Mouse (Mus musculus) left cerebral cortex, postnatal 14 days (tissue): Measurements from ENCODE around the gene Chst11. TPM values are rescaled to one million over a fixed set of nuclear protein-coding genes. Genes with fewer than 3 reads are reported as not detected.

Source experiments
- DNase-seq, 2 experiments: peaks; one replicate each; pipeline ENCODE4 v3.0.0; 2021 to 2022; ENCODE audit warnings: low spot score in 2 of 2, mixed read lengths in 1 of 2
- intact Hi-C: fragments of 180-260 bp; cut with DNase I; formaldehyde crosslinking; loops from one replicate; pipeline ENCODE4 v1.15.1; 2025
- total RNA-seq, 2 experiments: library from RNA; stranded (reverse); gene quantifications; 2 replicates each; pipeline ENCODE4 v1.2.3; 2021

Chst11 gene
- total RNA-seq, 2 experiments from 2014 or later = 29.8 to 33.1 TPM

DNA sequence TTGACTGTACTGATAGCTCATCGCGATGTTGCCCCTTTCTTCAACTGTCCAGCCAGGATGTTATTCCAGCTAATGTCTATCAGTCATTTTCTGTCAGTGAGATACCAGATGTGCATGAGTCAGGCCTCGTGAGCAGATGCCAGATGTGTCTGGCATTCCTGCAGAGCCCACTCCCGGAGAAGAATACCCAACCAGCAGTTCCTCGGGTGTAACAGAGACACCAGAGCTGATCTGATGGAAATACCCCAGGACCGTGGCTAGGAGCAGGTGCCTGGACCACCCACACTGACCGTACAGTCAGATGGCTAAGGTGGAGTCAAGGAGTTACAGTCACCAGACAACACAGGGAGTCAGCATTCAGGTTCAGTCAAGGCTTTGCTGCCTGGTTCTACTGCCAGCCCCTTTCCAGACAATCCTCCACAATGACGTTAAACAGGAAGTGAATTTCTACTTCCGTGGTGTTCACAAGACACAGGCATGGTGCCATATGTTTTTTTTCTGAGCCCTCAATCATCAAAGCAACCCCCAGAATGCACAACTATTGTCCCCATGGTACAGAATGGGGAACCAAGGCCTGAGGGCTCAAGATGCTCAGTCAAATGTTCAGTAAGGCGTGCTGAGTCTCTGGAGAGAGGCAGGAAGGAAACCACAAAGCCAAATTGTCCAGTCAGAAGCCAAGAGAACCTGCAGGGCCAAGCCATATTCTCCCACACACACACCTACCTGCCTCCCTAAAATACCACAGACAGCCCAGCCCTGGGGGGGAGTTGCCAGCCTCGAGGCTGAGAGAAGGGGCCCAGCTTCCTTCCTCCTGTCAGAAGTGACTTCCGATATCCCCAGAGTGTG lies 198.6 kb downstream of the Chst11 start:
- DNase-seq = no peak
- intact Hi-C loops = loop anchor here (5.0 kb wide), 1 partner anchor 197 kb away; the partner anchor contains the start of gene Chst11

DNA sequence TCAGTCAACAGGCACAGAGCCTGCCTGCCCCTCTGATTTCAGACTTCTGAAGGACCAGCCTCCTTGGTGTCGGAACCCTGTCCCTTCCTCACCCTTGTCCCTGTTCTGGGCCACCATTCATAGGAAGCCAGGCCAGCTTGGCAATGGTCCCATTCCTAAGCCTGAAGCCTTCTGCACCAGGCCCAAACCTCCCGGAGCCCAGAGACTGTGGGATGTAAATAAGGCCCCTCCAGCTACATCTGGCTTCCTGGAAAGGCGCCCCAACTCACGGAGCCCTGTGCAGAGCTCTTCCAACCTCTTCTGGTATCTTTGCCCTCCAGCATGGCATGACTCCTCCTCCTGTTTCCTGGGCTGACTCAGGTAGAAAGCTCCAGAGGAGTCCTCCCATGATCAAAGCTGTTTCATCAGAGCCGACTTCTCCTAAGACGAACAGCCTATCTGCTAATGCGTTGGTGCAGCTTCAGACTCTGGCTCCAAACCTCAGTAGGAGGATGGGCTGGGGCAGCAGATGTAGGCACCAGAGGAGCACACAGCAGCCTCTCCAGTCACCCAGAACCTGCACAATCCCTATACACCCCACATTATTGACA lies 199.3 kb downstream of the Chst11 start:
- intact Hi-C loops = loop anchor here (5.0 kb wide), 1 partner anchor 197 kb away; the partner anchor contains the start of gene Chst11
- DNase-seq = peak in 1 of 2 experiments; percentile 50

DNA sequence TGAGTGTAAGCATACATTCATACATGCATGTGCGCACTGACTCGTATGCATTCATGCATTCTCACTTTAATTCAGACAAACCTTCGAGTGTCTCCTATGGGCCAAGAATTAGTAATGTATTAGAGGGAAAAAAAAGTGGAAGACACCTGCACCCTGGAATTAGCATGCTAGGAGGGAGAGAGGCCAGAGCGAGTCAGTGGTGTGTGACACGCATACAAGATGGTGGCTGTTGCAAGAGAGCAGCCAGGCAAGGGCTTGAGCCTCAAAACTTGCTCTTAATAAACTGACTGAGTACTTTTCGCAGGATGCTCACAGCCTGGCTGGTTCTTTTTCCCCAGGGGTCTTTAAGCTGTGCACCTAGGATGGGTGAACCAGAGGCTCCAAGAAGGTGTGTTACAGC lies 199.8 kb downstream of the Chst11 start:
- no peak for DNase-seq
- intact Hi-C loops = no loop called here

DNA sequence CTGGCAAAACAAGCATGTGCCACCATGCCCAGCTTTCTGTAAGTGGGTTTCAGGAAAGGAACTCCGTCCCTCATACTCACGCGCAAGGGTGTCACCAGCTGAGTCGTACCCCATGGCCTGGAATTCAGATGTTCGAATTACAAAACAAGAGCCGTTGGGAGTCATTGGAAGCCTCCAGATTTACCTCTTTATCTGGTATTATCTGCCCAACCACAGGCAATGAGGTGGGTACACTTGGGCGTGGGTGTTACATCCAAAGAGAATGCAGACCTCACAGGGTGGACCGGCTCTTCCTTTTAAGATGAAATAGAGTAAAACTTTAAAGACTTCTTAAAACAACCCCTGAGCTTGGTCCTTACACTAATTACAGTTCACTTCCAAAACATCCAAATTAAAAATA lies 200.9 kb downstream of the Chst11 start:
- no peak for DNase-seq
- intact Hi-C loops = no loop called here

DNA sequence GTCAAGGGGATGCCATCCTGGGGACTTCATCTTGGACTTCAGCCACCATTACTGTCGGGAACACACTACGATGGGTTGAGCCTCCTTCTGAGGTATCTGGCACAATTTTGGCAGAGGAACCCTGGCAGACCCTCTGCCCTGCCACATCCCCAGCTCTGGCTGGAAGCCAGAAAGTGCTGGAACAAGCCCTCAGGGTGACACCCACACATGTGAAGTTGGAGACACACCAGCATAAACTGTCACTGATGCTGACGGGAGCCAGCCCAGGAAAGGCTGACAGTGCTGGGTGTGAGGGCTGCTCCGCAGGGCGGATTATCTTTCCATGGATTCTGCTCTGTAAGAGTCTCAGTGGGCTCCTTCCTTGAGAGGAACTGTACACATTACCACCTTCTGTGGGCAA lies 201.7 kb downstream of the Chst11 start:
- intact Hi-C loops = no loop called here
- DNase-seq = peak in 1 of 2 experiments; percentile 24

- intact Hi-C loops = no loop called here
- DNase-seq = no peak
Observed at GRCm38 (mm10) chr10:83189071-83189470, 203.8 kb downstream of the Chst11 start.

DNA sequence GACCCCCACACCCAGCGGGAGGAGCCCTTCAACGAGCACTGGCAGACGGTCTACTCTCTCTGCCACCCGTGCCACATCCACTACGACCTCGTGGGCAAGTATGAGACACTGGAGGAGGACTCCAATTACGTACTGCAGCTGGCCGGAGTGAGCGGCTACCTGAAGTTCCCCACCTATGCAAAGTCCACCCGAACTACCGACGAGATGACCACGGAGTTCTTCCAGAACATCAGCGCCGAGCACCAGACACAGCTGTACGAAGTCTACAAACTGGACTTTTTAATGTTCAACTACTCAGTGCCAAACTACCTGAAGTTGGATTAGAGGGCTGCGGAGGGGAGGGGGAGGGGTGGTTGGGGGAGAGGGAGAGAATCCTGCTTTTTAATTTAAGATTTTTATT lies 206.2 kb downstream of the Chst11 start:
- no peak for DNase-seq
- intact Hi-C loops = no loop called here

DNA sequence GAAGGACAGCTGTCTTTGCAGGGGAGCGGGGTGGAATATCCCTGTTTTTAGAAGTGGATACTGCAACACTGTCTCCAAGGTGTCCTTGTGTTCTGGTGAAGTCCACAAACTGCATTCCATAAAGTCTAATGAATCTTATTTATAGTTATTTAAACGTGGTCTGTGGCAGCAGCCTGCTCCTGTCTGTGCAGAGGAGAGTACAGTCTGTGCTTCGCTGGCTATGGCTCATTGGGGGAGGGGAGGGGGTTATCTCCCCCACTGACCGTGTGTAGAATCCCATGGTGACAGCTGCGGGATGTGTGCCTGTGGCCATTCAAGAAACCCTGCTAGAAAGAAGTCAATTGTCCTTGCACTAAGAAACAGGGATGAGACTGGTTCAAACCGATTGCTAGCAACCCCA lies 206.7 kb downstream of the Chst11 start:
- DNase-seq = no peak
- intact Hi-C loops = no loop called here

DNA sequence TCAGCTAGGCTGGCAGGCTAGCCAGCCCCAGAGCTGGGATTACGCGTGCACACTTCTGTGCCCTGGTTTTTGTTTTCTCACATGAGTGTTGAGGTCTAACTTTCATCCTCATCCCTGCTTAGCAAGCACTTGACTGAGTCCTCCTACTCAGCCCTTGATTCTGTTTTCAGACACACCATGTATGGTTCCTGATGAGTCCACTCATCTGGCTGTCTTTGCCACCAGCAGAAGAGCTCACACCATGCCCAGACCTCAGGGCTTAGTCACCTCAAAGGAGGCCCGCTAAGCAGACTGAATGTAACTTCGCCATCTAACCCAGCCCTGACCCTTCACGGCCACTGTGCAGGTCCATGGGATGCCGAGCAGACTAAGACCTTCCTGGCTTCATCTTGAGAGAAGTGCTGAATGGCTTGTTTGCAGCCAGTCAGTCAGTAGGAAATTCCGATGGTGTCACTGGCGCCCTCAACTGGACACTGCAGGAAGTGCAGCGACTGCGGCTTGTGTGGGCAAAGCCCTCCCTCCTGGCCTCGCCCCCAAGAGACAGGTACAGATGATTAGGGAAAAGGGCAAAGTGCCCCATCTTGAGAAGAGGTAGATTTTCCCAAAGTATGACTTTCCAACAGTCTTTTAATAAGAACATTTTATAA lies 212.5 kb downstream of the Chst11 start:
- peak; percentile 83 to 88 for DNase-seq
- intact Hi-C loops = loop anchor here (5.0 kb wide), 3 partner anchors 91 to 286 kb away; partner anchors contain the start of gene Chst11

GRCm38 (mm10) chr10:83198692-83199091 lies 213.4 kb downstream of the Chst11 start:
- no peak for DNase-seq
- intact Hi-C loops = loop anchor here (5.0 kb wide), 3 partner anchors 91 to 286 kb away; partner anchors contain the start of gene Chst11

DNA sequence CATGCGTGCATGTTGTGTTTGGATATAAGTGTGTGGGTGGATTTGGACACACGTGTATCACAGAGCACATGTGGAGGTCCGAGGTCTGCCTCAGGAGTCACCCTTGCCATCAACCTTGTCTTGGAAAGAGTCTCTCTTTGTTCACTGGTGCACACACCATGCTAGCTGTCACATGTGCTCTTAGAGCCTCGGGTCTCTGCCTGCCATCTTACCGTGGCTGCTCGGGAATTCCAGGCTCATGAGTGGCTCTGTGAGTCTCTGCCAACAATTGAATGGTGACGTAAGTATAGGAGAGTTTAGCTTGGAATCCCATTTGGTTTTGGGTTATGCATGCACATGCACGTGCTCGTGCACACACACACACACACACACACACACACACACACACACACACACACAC lies 214.0 kb downstream of the Chst11 start:
- no peak for DNase-seq
- intact Hi-C loops = loop anchor here (5.0 kb wide), 3 partner anchors 92 to 287 kb away; partner anchors contain the start of gene Chst11

DNA sequence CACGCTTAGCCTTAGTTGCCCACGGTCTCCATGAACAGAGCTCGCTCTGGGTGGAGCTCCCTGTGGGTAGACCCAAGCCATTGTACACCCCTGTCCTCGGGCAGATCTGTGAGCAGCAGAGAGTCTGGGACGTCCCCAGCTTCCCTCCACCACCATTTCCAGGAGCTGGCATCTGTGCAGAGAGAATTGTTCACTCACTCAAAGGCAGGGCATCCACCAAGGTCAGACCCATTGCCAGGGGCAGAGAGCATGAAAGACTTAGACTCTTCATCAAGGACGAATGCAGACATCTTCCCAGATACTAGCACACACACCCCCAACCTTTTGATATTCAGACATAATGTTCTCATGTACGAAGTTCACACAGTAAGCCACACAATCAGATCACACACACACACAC lies 216.2 kb downstream of the Chst11 start:
- intact Hi-C loops = no loop called here
- no peak for DNase-seq

DNA sequence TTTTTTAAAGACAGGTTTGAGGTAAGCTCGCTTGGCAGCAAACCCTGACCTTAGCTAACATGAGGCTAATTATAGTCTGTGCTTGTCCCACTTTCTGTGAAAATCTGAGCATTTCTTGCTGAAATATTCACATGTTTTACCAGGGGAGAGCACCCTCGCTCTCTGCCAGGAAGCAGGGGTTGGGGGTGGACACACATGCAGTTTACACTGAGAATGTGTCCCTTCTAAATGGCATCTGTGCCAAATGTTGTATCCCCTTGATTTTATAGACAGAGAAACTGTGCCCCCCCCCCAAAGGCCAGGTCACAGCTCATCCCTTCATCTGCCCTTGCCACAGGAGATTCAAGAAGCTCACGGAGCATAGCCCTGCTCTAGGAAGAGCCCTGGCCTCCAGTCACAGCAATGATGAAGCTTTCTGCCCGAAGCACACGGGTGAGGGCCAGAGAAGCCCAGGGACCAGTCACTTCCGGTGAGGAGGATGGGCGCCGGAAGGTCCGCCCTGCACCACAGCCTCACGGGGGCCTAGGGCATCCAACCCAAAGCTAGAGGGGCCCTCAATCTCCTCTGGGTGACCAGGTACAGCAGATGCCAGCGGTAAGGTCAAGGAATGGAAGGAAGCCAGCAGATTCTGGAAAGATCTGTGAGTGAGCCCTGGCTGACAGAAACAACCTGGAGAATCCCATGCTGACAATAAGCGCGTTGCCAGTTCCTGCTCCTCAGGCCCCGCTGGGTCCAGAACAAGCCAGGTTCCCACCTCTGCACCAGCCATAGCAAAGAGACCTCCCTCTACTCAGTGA lies 217.8 kb downstream of the Chst11 start:
- DNase-seq = peak in 1 of 2 experiments; percentile 33
- intact Hi-C loops = no loop called here

GRCm38 (mm10) chr10:83208436-83208835 lies 223.1 kb downstream of the Chst11 start:
- intact Hi-C loops = no loop called here
- DNase-seq = peak in 1 of 2 experiments; percentile 17

DNA sequence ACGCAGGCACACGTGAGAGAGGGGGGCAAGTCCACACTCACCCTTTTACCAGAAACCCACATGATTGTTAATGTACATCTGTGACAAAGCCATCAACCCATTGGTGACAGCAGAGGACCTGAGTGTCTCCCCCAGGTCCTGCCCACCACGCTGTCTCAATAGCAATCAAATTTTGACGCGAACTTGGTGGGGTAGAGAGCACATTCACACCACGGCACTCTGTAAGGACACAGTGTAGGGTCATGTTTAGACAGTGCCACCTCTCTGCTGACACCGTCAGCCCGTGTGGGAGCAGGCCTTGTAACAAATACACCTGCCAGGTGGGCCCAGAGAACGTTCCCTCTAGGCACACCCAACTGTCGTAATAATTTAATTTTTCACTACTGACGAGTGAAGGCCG lies 224.1 kb downstream of the Chst11 start:
- intact Hi-C loops = no loop called here
- no peak for DNase-seq

DNA sequence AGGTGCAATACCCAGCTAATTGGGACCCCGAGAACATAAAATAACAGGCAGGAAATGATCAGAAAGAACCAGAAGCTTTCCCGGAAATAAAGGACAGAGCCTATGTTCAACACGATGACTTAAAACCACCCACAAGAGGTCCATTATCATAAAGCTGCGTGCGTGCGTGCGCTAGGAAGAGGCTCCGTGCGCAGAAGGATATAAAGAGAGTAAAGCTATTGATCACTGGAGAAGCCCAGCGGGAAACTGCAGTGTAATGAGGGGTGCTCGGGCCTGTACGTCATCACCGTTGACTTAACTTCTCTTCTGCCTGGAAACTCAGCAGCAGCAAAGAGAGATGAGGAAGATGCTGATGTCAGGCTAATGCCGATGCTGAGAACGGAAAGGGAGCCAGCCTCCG lies 224.8 kb downstream of the Chst11 start:
- intact Hi-C loops = no loop called here
- DNase-seq = peak in 1 of 2 experiments; percentile 33

DNA sequence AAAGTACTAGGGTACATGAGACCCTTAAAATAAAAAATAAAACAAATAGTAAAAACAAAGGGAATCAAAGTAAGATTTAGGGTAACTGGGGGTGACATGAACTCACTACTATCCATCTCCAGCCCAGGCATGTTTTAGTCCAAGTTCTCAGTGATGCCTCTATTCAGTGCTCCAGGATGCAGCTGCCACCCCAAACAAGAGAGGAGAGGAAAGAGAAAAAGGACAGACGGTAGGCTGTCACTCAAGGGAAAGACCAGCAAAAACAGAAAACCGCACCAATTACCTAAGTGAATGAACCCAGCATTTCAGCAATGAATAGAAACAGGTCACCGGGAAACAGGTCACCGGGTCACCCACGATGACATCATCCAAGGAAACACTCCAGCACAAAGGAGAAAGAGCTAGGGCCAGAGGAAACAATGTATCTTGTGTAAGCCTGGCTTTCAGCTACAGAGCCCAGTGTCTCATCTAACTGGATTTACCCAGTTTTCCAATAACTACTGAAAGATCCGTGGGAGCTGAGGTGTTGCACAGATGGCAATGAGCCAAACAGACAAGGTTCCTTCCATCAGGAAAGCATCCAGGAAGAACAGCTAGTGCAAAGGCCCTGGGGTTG lies 225.8 kb downstream of the Chst11 start:
- DNase-seq = no peak
- intact Hi-C loops = no loop called here

DNA sequence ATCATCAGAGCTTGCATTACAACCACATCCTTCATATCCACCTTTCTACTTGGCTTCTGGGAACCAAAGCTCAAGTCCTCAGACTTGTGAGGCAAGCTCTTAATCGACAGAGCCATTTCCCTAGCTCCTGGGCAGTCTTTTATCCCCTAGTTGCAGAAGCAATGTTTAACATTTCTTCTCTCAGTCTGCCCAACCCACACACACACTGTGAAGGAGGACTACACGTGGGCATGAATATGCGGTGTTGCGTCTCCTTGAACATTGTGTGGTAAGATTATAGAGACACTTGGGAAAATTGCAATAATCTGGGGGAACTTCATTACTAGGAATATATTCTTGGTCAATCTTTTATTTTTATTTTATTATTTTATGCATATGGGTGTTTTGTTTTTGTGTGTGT lies 227.3 kb downstream of the Chst11 start:
- DNase-seq = peak in 1 of 2 experiments; percentile 31
- intact Hi-C loops = no loop called here

DNA sequence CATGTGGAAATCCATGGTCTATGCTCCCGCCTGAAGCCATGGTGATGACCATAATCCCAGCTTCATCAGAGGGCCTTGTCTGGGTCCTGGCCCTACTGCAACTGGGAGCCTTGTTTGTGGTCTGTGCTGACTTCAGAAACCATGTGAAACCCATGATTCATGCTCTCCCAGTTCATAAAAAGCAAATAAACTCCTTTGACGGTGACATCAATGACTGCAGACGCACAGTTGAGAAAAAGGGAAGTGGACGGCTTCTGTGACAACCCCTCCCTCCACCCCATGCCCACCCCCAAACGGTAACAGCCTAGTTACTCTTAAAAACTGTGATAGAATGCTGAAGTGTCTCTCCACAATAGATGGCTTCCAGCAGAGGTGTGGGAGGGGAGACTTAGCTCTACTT lies 230.3 kb downstream of the Chst11 start:
- intact Hi-C loops = no loop called here
- no peak for DNase-seq
